Mouse (Mus musculus) kidney, adult 2 months (tissue): Measurements from ENCODE around the gene Fras1.

Source experiments
- CTCF ChIP-seq: fragments of 200-500 bp; conservative IDR thresholded peaks from 2 replicates; pipeline ENCODE4 v1.5.1; 2011; ENCODE audit warnings: low read depth, mild to moderate bottlenecking, control low read depth, low read length, moderate library complexity, mixed read lengths; ENCODE audit not compliant: insufficient read depth, insufficient read length
- POLR2A ChIP-seq: fragments of 200-500 bp; IDR thresholded peaks from one replicate; pipeline ENCODE4 v1.6.1; 2011; ENCODE audit warnings: low read depth, low read length, control low read depth

- TF ChIP-seq POLR2A (no peak), CTCF (no peak)
Measured at GRCm38 (mm10) chr5:96462197-96462596, 88.4 kb downstream of the Fras1 start.
